In genomic region chr9:16114821-16115485, GRCm38 (mm10) we compare ENCODE assay signal across 8 mouse cellular contexts.
DNase-seq lines count a peak whose midpoint lies in the region; ATAC-seq and TF ChIP-seq lines count a peak whose summit lies in the region.

No protein-coding gene starts in this region.

- peak overlapping the region; percentile 96 for H3K27ac ChIP-seq in bone marrow macrophage, adult 2 months (ENCODE audit: insufficient read depth, low read depth, low read length)
- H3K27ac ChIP-seq in intestine, embryonic 14.5 days (ENCODE audit: low read depth): peak overlapping the region; percentile 5; the same call in 1 of the 2 replicates
- peak overlapping the region; percentile 40 for H3K27ac ChIP-seq in liver, postnatal 0 days (ENCODE audit: low read depth)

- no peak for DNase-seq in frontal cortex, postnatal 36 days (ENCODE audit: low spot score in 2 of 2)
- no peak for DNase-seq in intestine, embryonic 14.5 days (ENCODE audit: low spot score)
- DNase-seq in liver, postnatal 0 days: no peak
- no peak for DNase-seq in MN1 (ENCODE audit: low spot score)
- no peak for DNase-seq in ovary, postnatal 10 days (ENCODE audit: low spot score)

- H3K4me2 ChIP-seq in intestine, embryonic 14.5 days (ENCODE audit: low read length): no peak overlapping the region
- no peak overlapping the region for H3K4me2 ChIP-seq in liver, postnatal 0 days (ENCODE audit: low read depth, low read length)

- ATAC-seq in frontal cortex, adult (ENCODE audit: low TSS enrichment): 0 out of 2 replicates have a peak, but pooled peaks have one; percentile 5
- ATAC-seq in intestine, embryonic 14.5 days (replicated peaks; ENCODE audit: low FRiP score, low TSS enrichment, low read depth): no peak
- peak; percentile 66 for ATAC-seq in liver, postnatal 0 days
- no peak for ATAC-seq in erythroblast, adult 5-6 weeks (replicated peaks; ENCODE audit: low FRiP score, poor library complexity, severe bottlenecking)

- no peaks in the 10 kb centered on the region for H3K27me3 ChIP-seq in intestine, embryonic 14.5 days (replicated peaks; ENCODE audit: control insufficient read depth, insufficient read depth, low read length)
- no peaks in the 10 kb centered on the region for H3K27me3 ChIP-seq in liver, postnatal 0 days (ENCODE audit: insufficient read depth, low read length)

- TF ChIP-seq POLR2A in bone marrow macrophage, adult 2 months (IDR thresholded peaks at IDR 0.05; ENCODE audit: borderline replicate concordance, low read depth, low read length): no peak

- no peak overlapping the region for H3K9ac ChIP-seq in intestine, embryonic 14.5 days (ENCODE audit: low read length)
- no peak overlapping the region for H3K9ac ChIP-seq in liver, postnatal 0 days (replicated peaks)

- H3K4me3 ChIP-seq in bone marrow macrophage, adult 2 months (ENCODE audit: insufficient read depth, low read length): no peak overlapping the region
- no peak overlapping the region for H3K4me3 ChIP-seq in intestine, embryonic 14.5 days (ENCODE audit: low read depth, low read length)
- no peak overlapping the region for H3K4me3 ChIP-seq in liver, postnatal 0 days (ENCODE audit: low read depth, low read length)

- WGBS in intestine, embryonic 14.5 days: 62% methylated on average over 7 of the region's 7 CpGs
- WGBS in liver, postnatal 0 days (ENCODE audit: insufficient replicate concordance): 54% methylated on average over 7 of the region's 7 CpGs

- no peaks in the 10 kb centered on the region for H3K9me3 ChIP-seq in intestine, embryonic 14.5 days (ENCODE audit: control insufficient read depth, low read length)
- H3K9me3 ChIP-seq in liver, postnatal 0 days (ENCODE audit: low read length): no peaks in the 10 kb centered on the region

- peaks cover 22% of the 10 kb centered on the region for H3K4me1 ChIP-seq in bone marrow macrophage, adult 2 months (ENCODE audit: control insufficient read depth, insufficient read depth, low read length)
- no peaks in the 10 kb centered on the region; the same call in 1 of the 2 replicates for H3K4me1 ChIP-seq in intestine, embryonic 14.5 days (replicated peaks; ENCODE audit: control insufficient read depth, insufficient read depth, low read length)
- H3K4me1 ChIP-seq in liver, postnatal 0 days (ENCODE audit: insufficient read depth): no peaks in the 10 kb centered on the region

- TF ChIP-seq CTCF in bone marrow macrophage, adult 2 months (IDR thresholded peaks at IDR 0.05; ENCODE audit: low read depth, low read length): no peak
- TF ChIP-seq CTCF in liver, postnatal 0 days (IDR thresholded peaks at IDR 0.05; ENCODE audit: low read depth): no peak

- H3K36me3 ChIP-seq in intestine, embryonic 14.5 days (ENCODE audit: control insufficient read depth, insufficient read depth, low read length): no peaks in the 10 kb centered on the region
- no peaks in the 10 kb centered on the region for H3K36me3 ChIP-seq in liver, postnatal 0 days (replicated peaks; ENCODE audit: insufficient read depth, low read length)

- TF ChIP-seq EP300 in liver, postnatal 0 days (IDR thresholded peaks at IDR 0.05; ENCODE audit: low read depth): no peak

Comparison
In these comparisons a context has a peak if more than half of its experiments do, and no peak if none do; other contexts are left out.
1. ATAC-seq: peak in frontal cortex, adult (single experiment) and liver, postnatal 0 days (single experiment); none in intestine, embryonic 14.5 days (single experiment) and erythroblast, adult 5-6 weeks (single experiment).
2. H3K27ac ChIP-seq: peak in every context shown above with its lines; median percentile 96 in bone marrow macrophage, adult 2 months; 40 in liver, postnatal 0 days; 5 in intestine, embryonic 14.5 days.